Mouse (Mus musculus) thymus, postnatal 14 days (tissue): ENCODE measurements around the gene Rnf150.
A peak's percentile ranks its signal among the peaks of the same experiment; 100 is the strongest.
"Not testable (repeated sequence)": the region's sequence is repeated elsewhere in the genome, so short reads cannot be mapped to it uniquely, and the experiment has no call there.

ENCODE experiments used
- DNase-seq: peaks from one replicate; pipeline ENCODE4 v3.0.0; 2021

Gene Rnf150

GRCm38 (mm10) chr8:83081266-83081665 is 218.1 kb downstream of the Rnf150 start:
- DNase-seq = no peak

DNA sequence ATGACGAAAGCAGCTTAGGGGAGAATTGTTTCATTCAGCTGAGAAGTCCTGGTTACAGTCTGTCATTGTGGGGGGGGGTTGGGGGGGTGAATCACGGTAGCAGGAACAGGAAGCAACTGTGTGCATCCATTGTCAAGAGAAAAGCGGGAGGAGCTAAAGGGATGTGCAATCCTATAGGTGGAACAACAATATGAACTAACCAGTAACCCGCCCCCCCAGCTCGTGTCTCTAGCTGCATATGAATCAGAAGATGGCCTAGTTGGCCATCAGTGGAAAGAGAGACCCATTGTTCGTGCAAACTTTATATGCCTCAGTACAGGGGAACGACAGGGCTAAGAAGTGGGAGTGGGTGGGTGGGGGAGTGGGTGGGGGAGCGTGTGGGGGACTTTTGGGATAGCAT is 218.7 kb downstream of the Rnf150 start:
- not testable (repeated sequence) for DNase-seq

DNA sequence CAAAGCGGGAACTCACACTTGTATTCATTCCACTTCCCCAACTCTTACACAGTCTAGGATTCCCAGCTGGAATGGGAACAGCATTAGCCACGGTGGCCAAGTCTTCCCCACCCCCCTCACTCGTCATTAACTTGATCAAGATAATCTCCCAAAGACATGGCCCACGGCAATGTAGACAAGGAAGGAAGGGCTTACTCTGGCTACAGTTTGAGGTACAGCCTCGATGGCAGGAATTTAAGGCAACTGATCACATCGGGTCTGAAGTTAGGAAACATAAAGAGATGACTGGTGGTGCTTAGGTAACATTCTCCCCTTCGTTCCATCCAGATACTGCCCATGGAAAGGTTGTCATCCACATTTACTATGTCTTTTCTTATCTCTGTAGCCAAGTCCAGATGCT is 219.1 kb downstream of the Rnf150 start:
- no peak for DNase-seq

GRCm38 (mm10) chr8:83083452-83083851 is 220.3 kb downstream of the Rnf150 start:
- no peak for DNase-seq

GRCm38 (mm10) chr8:83085581-83085980 is 222.4 kb downstream of the Rnf150 start:
- DNase-seq = no peak

- DNase-seq = peak; percentile 7
Measured at GRCm38 (mm10) chr8:83086625-83087024, 223.5 kb downstream of the Rnf150 start.

- no peak for DNase-seq
Measured at GRCm38 (mm10) chr8:83087604-83088003, 224.4 kb downstream of the Rnf150 start.

DNA sequence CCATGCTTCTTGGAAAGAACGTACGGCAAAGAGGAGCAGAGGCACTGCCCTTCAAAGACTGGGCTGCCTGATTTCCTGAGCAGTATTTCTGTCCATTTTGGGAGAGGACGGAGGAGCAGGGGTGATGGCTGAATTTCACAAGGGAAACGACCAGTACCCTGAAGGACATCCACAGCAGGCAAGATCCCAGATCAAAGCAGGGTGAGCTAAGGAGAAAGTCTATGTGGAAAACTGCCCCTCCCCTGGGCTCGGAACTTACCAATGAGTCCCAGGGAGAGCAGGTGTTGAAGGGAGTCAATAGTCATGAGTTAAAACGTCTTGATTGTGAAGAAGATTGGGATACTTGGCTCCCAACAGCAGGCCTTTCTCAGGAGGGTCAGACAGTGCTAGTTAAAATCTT is 225.0 kb downstream of the Rnf150 start:
- DNase-seq = no peak

DNA sequence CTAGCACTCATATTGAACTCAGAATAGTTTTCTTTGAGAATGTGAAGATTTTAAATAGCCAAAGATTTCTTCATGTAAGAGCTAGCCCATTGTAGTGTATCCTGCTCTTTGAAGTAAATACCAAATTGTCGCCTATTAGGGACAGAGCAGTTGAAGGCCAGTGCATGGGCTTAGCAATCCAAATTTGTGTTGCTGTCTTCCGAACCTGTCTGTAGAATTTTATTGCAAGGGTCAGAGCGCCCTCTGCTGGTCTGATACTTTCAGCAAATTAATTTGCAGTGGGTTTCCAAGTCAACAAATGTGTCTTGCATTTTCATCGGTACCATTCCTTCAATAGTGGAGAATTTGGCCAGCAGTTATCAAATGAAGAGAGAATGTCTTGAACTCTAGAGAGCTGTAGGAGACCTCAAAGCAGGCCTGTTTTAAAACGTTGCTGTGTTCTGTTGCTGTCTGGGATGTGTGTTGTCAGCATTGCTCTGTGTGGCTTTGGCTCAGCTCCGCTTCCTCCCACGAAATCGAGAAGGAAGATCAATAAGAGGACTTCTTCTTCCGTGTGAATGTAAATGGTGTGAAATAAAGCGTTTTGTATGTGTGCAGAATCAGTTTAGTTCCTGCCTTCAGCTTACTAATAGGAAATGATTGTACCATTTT is 226.3 kb downstream of the Rnf150 start:
- DNase-seq = peak; percentile 70

DNA sequence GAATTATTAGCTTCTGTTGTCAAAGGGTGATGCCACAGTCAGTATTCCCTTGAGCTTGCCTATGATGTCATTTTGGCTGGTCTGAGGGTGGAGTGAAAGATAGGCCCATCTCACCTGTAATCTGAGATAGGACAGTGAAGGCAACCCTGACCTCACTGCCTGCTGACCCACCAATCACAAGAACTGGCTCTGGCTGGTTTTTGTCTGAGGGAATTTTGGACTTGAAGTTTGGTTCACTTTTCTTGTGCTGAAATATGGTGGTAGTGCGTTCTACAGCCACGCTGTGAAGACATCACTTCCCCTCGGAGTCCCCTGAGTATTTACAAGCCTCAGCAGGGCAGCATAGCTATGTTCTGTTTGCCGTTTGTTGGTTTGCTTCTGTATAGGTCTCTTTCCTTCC is 227.3 kb downstream of the Rnf150 start:
- DNase-seq = no peak

- no peak for DNase-seq
Measured at GRCm38 (mm10) chr8:83100041-83100440, 236.9 kb downstream of the Rnf150 start.

GRCm38 (mm10) chr8:83102957-83103510 is 239.9 kb downstream of the Rnf150 start:
- DNase-seq = no peak

DNA sequence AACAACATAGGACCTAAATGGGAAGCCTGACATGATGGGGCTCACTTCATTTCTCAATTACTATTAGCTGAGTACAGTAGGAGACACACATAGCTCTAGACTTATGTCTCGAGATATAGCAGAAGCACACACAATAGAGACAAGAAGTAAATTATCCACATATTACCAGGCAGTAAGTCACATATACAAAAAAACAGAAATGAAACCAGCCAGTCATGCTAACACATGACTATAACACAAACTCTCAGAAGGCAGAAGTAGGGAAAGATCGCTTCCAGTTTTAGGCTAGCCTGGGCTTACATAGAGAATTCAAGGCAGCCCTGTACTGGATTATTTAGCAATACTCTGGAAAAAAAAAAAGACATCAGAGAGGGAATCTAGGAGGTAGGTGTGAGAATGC is 240.8 kb downstream of the Rnf150 start:
- no peak for DNase-seq

GRCm38 (mm10) chr8:83109756-83110155 is 246.6 kb downstream of the Rnf150 start:
- DNase-seq = no peak

DNA sequence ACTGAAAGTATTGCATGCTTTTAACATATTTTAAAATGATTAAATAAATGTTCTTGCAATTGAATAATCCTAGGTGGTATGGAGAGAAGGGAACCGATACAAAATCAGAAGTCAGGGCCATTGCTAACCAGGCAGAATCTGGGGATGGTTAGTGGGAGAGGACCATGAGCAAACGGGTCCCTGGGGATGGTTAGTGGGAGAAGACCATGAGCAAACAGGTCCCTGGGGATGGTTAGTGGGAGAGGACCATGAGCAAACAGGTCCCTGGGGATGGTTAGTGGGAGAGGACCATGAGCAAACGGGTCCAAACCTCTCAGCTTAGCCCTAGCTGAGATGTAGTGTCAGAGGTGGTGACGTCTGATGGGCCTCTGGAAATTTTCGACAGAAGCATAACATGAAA is 247.0 kb downstream of the Rnf150 start:
- no peak for DNase-seq

DNA sequence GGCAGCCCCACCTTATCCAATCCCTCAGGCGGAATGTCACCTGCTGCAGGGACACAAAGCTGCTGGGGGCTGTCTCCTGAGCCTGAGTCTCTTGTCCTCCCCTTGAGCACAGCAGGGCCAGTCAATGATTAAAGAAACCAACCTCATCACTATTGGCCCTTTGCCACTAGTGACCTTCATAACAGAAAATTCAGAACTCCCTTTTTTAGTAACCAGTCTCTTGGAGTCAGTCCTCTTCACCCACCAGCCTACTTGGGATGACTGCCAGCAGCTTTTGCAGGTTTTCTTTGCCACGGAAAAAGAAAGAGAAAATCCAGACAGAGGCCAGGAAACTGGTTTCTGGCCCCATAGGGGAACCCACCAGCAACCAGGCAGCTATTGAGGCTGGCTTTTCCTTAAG is 271.9 kb downstream of the Rnf150 start:
- DNase-seq = no peak

GRCm38 (mm10) chr8:83140068-83140467 is 276.9 kb downstream of the Rnf150 start:
- DNase-seq = no peak

GRCm38 (mm10) chr8:83140701-83141111 is 277.6 kb downstream of the Rnf150 start:
- no peak for DNase-seq
